Mouse (Mus musculus) ES-E14 (cell line): ENCODE results near the gene Olfr38.

Experiments used
- CHD2 ChIP-seq: IDR thresholded peaks from 2 replicates; pipeline ENCODE4 v1.6.1; 2014; ENCODE audit warnings: mild to moderate bottlenecking, low read depth, low read length, inconsistent platforms
- HCFC1 ChIP-seq: IDR thresholded peaks from 2 replicates; pipeline ENCODE4 v1.6.1; 2012; ENCODE audit warnings: low read length, inconsistent platforms, borderline replicate concordance; ENCODE audit not compliant: insufficient read depth
- MAFK ChIP-seq: IDR thresholded peaks from 2 replicates; pipeline ENCODE4 v1.6.1; 2014; ENCODE audit warnings: mild to moderate bottlenecking, low read depth, low read length, inconsistent platforms; ENCODE audit not compliant: insufficient read depth
- ZC3H11A ChIP-seq: IDR thresholded peaks from 2 replicates; pipeline ENCODE4 v1.6.1; 2012; ENCODE audit warnings: low read depth, mild to moderate bottlenecking, inconsistent platforms, low read length, borderline replicate concordance
- ZNF384 ChIP-seq: IDR thresholded peaks from 2 replicates; pipeline ENCODE4 v1.6.1; 2012; ENCODE audit warnings: low read depth, low read length, inconsistent platforms

- TF ChIP-seq HCFC1 (no peak), ZC3H11A (no peak), MAFK (no peak), CHD2 (no peak), ZNF384 (no peak)
Measured at GRCm38 (mm10) chr6:42790247-42790948, 34.2 kb downstream of the Olfr38 start.
